Mouse (Mus musculus) brain, embryonic 18.5 days (tissue): ENCODE results near the gene Rsad2.

Experiments used
- DNase-seq: peaks from one replicate; pipeline ENCODE4 v3.0.0-alpha.2; 2012; ENCODE audit warnings: low read depth, low spot score

Rsad2 gene

GRCm38 (mm10) chr12:26401696-26402470, 54.4 kb downstream of the Rsad2 start:
- DNase-seq, result no peak

- no peak for DNase-seq
Measured at GRCm38 (mm10) chr12:26401254-26401653, 55.0 kb downstream of the Rsad2 start.

- no peak for DNase-seq
Measured at GRCm38 (mm10) chr12:26400762-26401161, 55.5 kb downstream of the Rsad2 start.

GRCm38 (mm10) chr12:26399391-26399790, 56.9 kb downstream of the Rsad2 start:
- no peak for DNase-seq

GRCm38 (mm10) chr12:26398597-26398996, 57.7 kb downstream of the Rsad2 start:
- no peak for DNase-seq

- DNase-seq, result no peak
Measured at GRCm38 (mm10) chr12:26394485-26395470, 61.5 kb downstream of the Rsad2 start.

- DNase-seq, result no peak
Measured at GRCm38 (mm10) chr12:26393291-26393690, 63.0 kb downstream of the Rsad2 start.
